Mouse (Mus musculus) stomach, postnatal 0 days (tissue): ENCODE data around the gene Ccdc146. TPM values are rescaled to one million over a fixed set of nuclear protein-coding genes. Genes with fewer than 3 reads are reported as not detected.

Experiments
- ATAC-seq: fragments of 200-750 bp; cut with Nextera tagmentation; 2 replicates; pipeline ENCODE4 v1.8.0; 2017; ENCODE audit not compliant: low FRiP score, low TSS enrichment
- DNase-seq: peaks from one replicate; pipeline ENCODE4 v3.0.0-alpha.2; 2016; ENCODE audit warnings: low spot score
- H3K27ac ChIP-seq: fragments of 300-500 bp; sonication (generic); replicated peaks from 2 replicates; pipeline ENCODE4 v1.5.1; 2014; ENCODE audit warnings: mild to moderate bottlenecking, control low read depth
- H3K27me3 ChIP-seq: fragments of 300-500 bp; sonication (generic); 2 replicates; pipeline ENCODE4 v1.6.1; 2014; ENCODE audit warnings: low read length; ENCODE audit not compliant: control insufficient read depth, insufficient read depth
- H3K36me3 ChIP-seq: fragments of 300-500 bp; sonication (generic); 2 replicates; pipeline ENCODE4 v1.6.1; 2014; ENCODE audit warnings: low read length, mixed read lengths; ENCODE audit not compliant: control insufficient read depth, insufficient read depth
- H3K4me1 ChIP-seq: fragments of 300-500 bp; sonication (generic); replicated peaks from 2 replicates; pipeline ENCODE4 v1.6.1; 2014; ENCODE audit warnings: antibody characterized with exemption; ENCODE audit not compliant: control insufficient read depth, insufficient read depth
- H3K4me2 ChIP-seq: fragments of 300-500 bp; sonication (generic); replicated peaks from 2 replicates; pipeline ENCODE4 v1.6.1; 2014; ENCODE audit warnings: low read depth, mild to moderate bottlenecking, control low read depth, moderate library complexity
- H3K4me3 ChIP-seq: fragments of 300-500 bp; sonication (generic); 2 replicates; pipeline ENCODE4 v1.5.1; 2014; ENCODE audit warnings: low read depth, low read length, control low read depth
- H3K9ac ChIP-seq: fragments of 300-500 bp; sonication (generic); 2 replicates; pipeline ENCODE4 v1.6.1; 2014; ENCODE audit warnings: mild to moderate bottlenecking, low read length, control low read depth, mixed read lengths
- H3K9me3 ChIP-seq: fragments of 300-500 bp; sonication (generic); 2 replicates; pipeline ENCODE4 v1.6.1; 2016; ENCODE audit warnings: low read length; ENCODE audit not compliant: control insufficient read depth
- CTCF ChIP-seq: IDR thresholded peaks from 2 replicates; pipeline ENCODE4 v1.5.1; 2016; ENCODE audit warnings: antibody characterized with exemption, low read depth, mild to moderate bottlenecking, moderate library complexity
- EP300 ChIP-seq: optimal IDR thresholded peaks from 2 replicates; pipeline ENCODE3; 2016; ENCODE audit warnings: antibody characterized with exemption
- WGBS: fragments of 180-500 bp; shearing (Covaris S2); extraction: QIAGEN DNeasy Blood & Tissue Kit; methylation state at CpG from one replicate; pipeline ENCODE4 v1.1.7; 2014; 5-methylcytosine and 5-hydroxymethylcytosine counted together
- polyA plus RNA-seq: library from polyadenylated mRNA; unstranded; fragments of >200 nt; fragmentation: Nextera tagmentation; extraction: Ambion mirVana; gene quantifications from 2 replicates; pipeline ENCODE4 v1.2.1, GENCODE M21; 2015

Ccdc146 gene
- polyA plus RNA-seq, 1 experiment from 2014 or later: 0.22 TPM

DNA sequence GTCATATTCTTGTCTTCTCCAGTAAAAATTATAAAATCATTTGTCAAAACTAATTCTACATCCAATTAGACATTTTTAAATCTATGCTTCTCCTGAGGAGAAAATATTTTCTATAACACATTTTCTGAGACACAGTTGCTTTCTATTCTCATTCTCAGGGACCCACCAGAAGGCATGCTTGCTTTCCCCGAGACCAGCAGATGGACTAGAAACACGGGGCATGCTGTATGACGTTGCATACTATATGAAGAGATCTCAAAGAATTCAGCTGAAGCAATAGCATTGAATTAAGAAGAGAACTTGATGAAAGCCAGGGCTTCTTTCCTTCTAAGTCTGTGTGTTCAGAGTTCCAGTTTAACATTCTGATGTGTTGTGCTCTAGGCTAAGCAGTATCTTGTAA, 109.8 kb downstream of the Ccdc146 start:
- WGBS: 83% methylated on average over 3 of the region's 3 CpGs
- H3K4me1 ChIP-seq: no peaks in the 10 kb centered on the region
- H3K4me2 ChIP-seq: no peak overlapping the region
- H3K4me3 ChIP-seq: no peak overlapping the region
- ATAC-seq (no peak), DNase-seq (no peak)
- TF ChIP-seq EP300 (no peak), CTCF (no peak)
- no peak overlapping the region for H3K9ac ChIP-seq
- H3K9me3 ChIP-seq: no peaks in the 10 kb centered on the region
- H3K27ac ChIP-seq: no peak overlapping the region
- no peaks in the 10 kb centered on the region for H3K27me3 ChIP-seq
- H3K36me3 ChIP-seq: no peaks in the 10 kb centered on the region

DNA sequence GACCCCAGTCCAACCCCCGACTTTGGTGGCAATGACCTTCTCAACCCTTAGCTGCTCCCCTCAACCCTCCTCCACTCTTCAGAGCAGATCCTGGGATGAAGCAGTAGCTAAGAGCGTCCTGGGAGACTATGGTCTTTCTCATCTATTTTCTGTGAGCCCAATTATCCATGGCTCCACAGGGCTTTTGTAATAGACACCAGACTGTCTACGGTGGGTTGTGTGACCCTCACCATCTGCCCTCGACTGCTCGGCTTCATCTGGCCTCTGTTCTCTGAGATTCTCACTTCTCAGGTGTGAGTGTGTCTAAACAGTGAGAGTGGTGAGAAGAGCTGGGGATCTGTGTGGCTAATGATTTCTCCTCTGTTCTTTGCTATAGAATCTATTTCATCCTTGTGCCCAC, 117.3 kb downstream of the Ccdc146 start:
- Histone ChIP-seq H3K27me3 (no peaks in the 10 kb centered on the region), H3K4me3 (no peak overlapping the region), H3K4me2 (no peak overlapping the region), H3K9ac (no peak overlapping the region), H3K9me3 (no peaks in the 10 kb centered on the region), H3K4me1 (no peaks in the 10 kb centered on the region), H3K36me3 (no peaks in the 10 kb centered on the region), H3K27ac (no peak overlapping the region)
- ATAC-seq (no peak), DNase-seq (no peak)
- WGBS: 87% methylated on average over 5 of the region's 5 CpGs
- TF ChIP-seq CTCF (no peak), EP300 (no peak)

DNA sequence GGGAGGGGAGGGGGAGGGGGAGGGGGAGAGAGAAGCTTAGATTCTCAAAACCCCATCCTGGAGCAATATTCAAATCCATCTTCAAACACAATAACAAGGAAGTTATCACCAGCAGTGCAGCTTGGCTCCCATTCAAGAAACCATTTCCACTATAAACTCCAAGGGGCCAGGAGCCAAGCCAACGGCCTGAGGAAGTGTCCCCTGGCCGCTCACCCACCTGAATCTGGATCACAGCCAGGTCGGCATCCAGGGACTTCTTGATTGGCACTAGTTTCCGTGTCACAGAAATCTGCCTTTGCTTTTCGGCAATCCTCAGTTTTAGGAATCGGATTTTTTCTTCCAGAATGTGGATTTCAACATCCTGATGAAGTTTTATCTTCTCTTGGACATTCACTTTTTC, 123.5 kb downstream of the Ccdc146 start:
- Histone ChIP-seq H3K4me2 (no peak overlapping the region), H3K27me3 (no peaks in the 10 kb centered on the region), H3K4me3 (no peak overlapping the region), H3K36me3 (no peaks in the 10 kb centered on the region), H3K9ac (no peak overlapping the region), H3K4me1 (no peaks in the 10 kb centered on the region), H3K27ac (no peak overlapping the region), H3K9me3 (no peaks in the 10 kb centered on the region)
- TF ChIP-seq EP300 (no peak), CTCF (no peak)
- DNase-seq (no peak), ATAC-seq (no peak)
- 61% methylated on average over 6 of the region's 6 CpGs for WGBS

DNA sequence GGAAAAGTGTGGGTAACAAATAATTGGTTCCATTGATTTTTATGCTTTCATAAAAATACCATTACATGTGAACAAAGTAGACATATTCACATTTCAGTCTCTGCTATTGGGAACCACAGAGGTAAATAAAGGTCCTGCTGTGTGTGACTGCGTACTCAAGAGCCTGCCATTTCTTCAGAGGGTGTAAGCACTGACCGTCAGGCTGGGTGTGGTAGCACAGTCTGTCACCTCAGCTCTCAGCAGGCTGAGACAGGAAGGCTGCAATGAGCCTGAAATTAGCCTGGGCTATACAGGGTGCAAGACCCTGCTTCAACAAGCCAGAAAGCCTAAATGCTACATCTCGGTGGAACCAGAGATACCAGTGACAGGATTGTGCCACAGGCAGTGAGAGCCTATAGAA, 124.4 kb downstream of the Ccdc146 start:
- no peak overlapping the region for H3K9ac ChIP-seq
- no peaks in the 10 kb centered on the region for H3K9me3 ChIP-seq
- H3K36me3 ChIP-seq: no peaks in the 10 kb centered on the region
- no peaks in the 10 kb centered on the region for H3K4me1 ChIP-seq
- TF ChIP-seq CTCF: no peak
- TF ChIP-seq EP300: no peak
- 83% methylated on average over 3 of the region's 3 CpGs for WGBS
- H3K4me2 ChIP-seq: no peak overlapping the region
- no peak overlapping the region for H3K4me3 ChIP-seq
- no peak for DNase-seq
- no peak overlapping the region for H3K27ac ChIP-seq
- ATAC-seq: no peak
- H3K27me3 ChIP-seq: no peaks in the 10 kb centered on the region

- no peaks in the 10 kb centered on the region for H3K4me1 ChIP-seq
- no peaks in the 10 kb centered on the region for H3K27me3 ChIP-seq
- H3K9ac ChIP-seq: no peak overlapping the region
- no peaks in the 10 kb centered on the region for H3K36me3 ChIP-seq
- ATAC-seq: peak; percentile 94
- TF ChIP-seq EP300: no peak
- no peak for TF ChIP-seq CTCF
- no peaks in the 10 kb centered on the region for H3K9me3 ChIP-seq
- no peak overlapping the region for H3K27ac ChIP-seq
- H3K4me2 ChIP-seq: no peak overlapping the region
- WGBS: 55% methylated on average over 21 of the region's 21 CpGs
- peak; percentile 66 for DNase-seq
- no peak overlapping the region for H3K4me3 ChIP-seq
These were observed 125.3 kb downstream of the Ccdc146 start for GRCm38 (mm10) chr5:21299076-21299755.

GRCm38 (mm10) chr5:21295683-21296082, 128.8 kb downstream of the Ccdc146 start:
- H3K9me3 ChIP-seq: no peaks in the 10 kb centered on the region
- no peak overlapping the region for H3K27ac ChIP-seq
- 77% methylated on average over 8 of the region's 8 CpGs for WGBS
- H3K9ac ChIP-seq: no peak overlapping the region
- TF ChIP-seq EP300 (no peak), CTCF (no peak)
- no peaks in the 10 kb centered on the region for H3K36me3 ChIP-seq
- no peak for ATAC-seq
- no peak overlapping the region for H3K4me3 ChIP-seq
- no peaks in the 10 kb centered on the region for H3K4me1 ChIP-seq
- H3K27me3 ChIP-seq: no peaks in the 10 kb centered on the region
- no peak overlapping the region for H3K4me2 ChIP-seq
- no peak for DNase-seq
